Mouse (Mus musculus) retina, embryonic 14.5 days (tissue): ENCODE measurements around the gene Pcsk7.

Source experiments
- DNase-seq: peaks from one replicate; pipeline ENCODE4 v3.0.0-alpha.2; 2015; ENCODE audit warnings: low spot score

The Pcsk7 gene

DNA sequence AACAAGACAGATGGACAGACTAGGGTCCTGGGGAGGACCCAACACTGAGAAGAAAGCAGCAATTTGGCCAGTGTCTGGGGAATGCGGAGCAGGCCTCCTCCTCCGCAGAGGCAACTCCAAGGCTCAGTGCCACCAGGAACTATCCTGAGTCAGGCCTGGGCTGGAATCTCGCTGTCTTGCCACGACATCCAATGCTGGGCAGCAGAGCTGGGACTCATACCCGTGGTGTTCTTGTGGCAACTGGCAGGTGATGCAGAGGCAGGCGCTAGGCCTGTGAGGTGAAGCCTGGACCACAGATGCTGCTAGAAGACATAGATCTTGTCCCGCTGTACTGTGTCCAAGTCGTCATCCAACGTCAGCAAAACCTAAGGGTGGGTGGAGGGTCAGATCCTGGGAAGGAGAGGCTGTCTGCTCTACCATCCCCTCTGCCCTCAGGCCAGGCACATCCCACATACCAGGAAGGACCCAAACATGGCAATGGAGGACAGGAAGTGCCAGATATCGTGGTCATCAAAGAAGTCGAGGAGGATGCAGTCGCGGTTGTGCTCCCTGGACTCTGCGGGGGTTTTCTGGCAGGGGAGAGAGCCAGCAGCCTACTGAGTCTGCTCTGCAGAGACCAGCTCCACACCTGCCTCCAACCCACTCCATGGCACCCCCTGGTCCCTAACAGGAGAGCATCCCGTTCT is 32.8 kb downstream of the Pcsk7 start:
- no peak for DNase-seq

DNA sequence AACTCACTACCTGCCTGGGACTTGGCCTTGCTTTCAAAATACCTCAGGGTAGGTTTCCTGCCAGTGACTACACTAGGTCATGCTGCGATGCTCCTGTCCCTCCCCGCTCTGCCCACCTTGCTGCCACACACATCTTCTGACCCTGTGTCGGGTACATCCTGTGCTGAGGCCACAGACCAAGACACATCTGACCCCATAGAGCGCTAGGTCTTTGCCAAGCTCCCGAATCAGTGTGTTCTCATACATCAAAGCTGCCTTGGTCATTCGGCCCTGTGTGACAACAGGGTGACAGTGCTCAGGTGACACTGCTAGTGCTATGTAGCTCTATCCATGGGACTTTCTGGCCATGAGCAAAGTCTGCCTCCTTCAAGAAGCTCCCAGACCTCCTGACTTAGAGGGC is 33.5 kb downstream of the Pcsk7 start:
- DNase-seq: no peak

- DNase-seq: no peak
Measured at GRCm38 (mm10) chr9:45941329-45941888, 35.1 kb downstream of the Pcsk7 start.

- no peak for DNase-seq
Measured at GRCm38 (mm10) chr9:45942464-45942863, 36.2 kb downstream of the Pcsk7 start.

GRCm38 (mm10) chr9:45942916-45943315 is 36.6 kb downstream of the Pcsk7 start:
- no peak for DNase-seq

DNA sequence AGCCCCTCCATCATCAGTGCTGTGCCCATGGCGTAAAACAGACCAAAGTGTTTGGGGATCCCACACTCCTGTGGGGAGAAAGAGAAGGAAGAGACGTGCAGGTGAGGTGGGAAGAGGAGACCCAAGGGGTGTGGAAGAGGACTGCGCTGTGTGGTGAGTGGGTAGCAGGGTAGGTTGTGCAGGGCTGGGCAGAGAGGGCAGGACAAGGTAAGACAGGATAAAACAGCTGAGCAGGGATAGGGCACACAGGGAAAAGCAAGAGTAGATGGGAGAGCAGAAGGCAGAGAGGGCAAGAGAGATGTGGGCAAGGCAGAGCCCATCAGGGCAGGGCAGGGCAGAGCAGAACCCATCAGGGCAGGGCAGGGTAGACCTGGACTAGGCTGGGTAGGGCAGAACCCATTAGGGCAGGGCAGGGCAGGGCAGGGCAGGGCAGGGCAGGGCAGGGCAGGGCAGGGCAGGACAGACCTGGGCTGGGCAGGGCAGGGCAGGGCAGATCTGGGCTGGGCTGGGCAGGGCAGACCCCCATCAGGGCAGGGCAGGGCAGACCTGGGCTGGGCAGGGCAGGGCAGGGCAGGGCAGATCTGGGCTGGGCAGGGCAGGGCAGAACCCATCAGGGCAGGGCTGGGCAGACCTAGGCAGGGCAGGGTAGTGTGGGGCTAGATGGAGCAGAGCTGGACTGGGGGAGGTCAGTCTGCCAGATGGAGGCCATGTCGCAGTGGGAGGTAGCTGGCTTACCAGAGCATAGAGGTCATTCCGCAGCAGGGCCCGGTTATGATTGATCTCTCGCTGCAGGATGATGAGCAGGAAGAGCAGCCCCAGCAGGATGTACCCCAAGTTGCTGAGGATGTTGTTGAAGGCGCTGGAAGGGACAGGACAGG is 37.6 kb downstream of the Pcsk7 start:
- DNase-seq: no peak

DNA sequence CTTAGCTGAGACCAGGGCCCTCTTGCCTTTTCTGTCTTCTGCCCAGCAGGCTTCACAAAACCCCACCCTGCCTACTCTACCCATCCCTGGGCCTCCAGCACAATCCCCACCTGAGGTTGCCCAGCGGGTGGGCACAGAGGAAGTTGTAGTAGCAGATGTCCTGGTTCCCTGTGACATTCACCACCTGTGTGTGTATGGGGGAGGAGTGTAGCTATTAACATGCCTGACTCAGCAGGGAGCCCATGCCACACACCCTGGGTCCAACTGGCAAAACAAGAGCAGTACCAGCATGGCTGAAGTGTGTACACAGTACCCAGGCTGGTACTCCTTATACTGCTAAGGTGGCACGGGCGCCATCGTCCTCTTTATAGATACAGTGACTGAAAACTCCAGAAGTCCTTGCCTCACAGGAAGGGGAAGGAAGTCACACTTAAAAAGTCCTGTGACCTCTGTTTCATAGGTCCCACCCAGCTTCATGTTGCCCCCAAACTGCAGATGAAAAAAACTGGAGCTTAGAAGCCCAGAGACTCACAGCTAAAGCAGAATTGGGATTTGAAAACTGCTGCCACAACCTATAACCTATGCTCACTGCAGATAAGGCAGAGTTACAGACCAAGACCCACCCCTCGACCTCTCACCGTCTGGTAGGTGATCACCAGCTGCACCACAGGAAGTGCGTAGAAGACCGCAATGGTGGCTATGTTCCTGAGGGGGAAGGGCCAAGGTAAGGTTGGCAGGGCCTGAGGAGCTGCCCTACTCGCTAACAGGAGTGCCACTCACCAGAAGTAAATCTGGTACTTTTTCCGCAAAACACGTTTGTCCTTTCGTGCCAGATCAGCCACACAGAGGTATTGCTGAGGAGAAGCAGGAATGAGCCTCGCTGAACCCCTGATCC is 38.5 kb downstream of the Pcsk7 start:
- DNase-seq: no peak

DNA sequence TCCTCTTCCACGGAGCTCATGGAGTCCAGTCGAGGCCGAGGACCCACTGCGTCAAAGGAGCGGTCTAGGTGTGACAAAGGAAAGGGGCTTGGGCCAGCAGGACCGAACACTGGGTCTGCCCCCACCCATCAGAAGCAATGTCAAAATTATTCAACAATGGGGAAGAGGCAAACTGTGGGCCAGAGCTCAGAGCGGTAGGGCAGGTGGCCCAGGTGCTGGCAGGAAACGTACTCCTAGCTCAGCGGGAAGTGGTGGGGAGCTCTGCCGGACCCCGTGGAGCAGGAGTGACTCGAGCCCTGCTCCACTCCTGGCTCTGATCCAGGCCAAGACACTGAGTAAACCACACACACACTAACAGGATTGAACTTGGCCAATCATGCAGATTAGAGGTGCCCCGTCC is 39.4 kb downstream of the Pcsk7 start:
- DNase-seq: no peak

GRCm38 (mm10) chr9:45946182-45946871 is 40.0 kb downstream of the Pcsk7 start:
- no peak for DNase-seq

GRCm38 (mm10) chr9:45946872-45947183 is 40.5 kb downstream of the Pcsk7 start:
- no peak for DNase-seq

DNA sequence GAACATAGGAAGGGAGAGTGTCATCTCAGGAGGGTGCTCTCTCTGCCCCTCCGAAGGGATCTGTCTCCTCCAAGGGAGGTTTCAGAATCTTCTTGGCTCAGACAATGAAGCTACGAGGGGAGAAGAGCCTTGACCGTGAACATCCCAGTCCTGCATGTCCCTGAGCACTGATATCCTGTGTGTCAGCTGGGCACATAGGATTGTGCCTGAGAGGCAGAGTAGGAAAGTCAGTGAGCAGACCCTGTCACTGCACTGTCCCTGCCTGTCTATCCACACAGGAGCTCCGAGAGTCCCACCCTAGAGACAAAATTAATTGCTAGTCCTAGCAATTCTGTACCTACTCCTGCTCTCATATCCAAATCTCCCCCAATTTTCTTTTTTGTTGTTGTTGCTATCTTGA is 45.8 kb downstream of the Pcsk7 start:
- no peak for DNase-seq

DNA sequence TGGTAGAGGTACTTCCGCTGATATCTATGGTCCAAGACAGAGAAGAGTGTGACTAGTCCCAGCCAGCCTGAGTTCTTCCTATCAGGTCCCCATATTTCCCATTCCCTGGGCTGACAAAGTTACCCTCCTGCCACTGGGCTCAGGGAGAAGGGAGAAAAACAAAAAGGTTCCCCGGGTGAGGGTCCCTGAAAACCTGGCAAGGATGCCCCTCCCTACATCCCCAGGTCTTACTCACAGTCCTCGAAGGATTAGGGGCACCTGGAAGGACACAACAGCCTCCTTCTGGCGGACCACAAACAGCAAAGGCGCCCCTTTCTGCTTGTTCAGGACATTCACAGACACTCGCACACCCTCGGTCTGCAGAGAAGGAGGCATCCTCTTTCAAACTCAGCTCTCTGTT is 46.6 kb downstream of the Pcsk7 start:
- no peak for DNase-seq

- no peak for DNase-seq
Measured at GRCm38 (mm10) chr9:45953511-45954293, 47.4 kb downstream of the Pcsk7 start.

GRCm38 (mm10) chr9:45954294-45955106 is 48.2 kb downstream of the Pcsk7 start:
- peak; percentile 57 for DNase-seq

DNA sequence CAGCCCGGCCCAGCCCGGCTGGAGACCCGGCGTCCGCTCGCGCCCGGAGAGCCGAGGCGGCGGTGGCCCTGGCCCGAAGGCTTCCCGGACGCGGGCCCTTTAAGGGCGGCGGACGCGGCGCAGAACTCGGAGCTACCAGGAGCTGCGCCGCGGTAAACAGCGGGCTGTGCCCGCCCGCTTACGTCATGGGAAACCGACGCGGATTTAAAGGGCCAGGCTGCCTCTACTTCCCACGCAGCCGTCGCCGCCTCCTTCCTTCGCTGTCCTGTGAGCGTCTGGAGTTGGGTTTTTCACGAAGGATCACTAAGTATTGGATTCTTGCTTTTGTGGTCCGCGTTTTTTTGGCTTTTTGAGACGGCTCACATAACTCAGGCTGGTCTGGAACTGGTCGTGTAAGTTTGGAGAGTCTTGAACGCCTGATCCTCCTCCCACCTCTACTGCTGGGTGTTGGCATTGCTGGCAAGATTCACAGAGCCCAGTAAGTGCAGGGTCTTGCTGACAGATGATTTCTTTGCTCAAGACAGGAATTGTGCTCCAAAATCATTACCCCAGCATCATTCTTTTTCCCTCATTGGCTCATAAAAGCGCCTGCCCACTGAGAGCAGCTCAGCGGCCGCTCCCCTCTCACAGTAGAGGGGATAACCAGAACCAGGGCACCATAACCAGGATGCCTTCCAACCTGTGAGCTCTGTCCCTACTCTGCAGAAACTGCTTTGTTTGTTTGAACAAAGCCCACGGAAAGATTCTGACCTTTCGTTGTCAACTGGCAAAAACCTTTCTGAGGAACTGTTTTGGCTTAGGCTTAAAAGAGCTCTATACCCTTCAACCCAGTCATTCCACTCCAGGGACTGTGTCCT is 49.0 kb downstream of the Pcsk7 start, which contains the start of gene Sidt2:
Gene Sidt2, minus strand, starts transcription at position 152 of the 857 bp plus-strand sequence.
- DNase-seq: peak; percentile 91

GRCm38 (mm10) chr9:45958023-45958670 is 51.9 kb downstream of the Pcsk7 start:
- DNase-seq: no peak

DNA sequence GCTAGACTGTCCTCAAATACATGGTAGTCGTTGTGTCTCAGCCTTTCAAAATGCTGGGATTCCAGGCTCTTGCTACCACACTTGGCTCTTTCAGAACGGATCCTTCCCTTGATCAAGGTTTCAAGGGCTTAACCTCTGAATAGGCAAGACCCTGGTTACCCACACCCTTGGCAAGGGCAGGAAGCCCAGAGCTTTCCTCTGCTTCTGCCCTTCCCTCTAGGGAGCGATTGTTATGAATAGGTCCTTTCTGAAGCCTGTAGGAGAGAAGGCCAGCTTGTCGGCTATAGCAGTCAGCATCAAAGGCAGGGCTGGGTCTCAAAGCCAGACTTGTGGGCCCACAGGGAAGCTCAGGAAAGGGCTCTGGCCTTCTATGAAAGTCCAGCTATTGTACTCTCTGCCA is 52.6 kb downstream of the Pcsk7 start:
- DNase-seq: no peak

DNA sequence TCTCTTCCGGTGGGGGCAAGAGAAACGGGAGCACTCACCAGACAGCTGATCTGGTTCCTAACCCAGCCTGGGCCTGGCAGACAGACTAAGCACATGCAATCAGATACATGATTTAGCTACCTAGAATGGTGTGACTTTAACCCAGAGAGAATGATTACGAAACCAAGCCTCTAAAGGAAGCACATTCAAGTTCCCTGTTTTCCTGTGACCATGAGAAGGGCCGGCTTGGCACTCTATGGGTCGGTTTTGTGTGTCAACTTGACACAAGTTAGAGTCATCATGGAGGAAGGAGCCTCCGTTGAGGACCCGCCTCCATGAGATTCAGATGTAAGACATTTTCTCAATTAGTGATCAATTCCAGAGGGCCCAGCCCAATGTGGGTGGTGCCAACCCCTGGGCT is 53.4 kb downstream of the Pcsk7 start:
- DNase-seq: no peak
